Mouse (Mus musculus) forebrain, embryonic 10.5 days (tissue): Measurements from ENCODE around the gene Pcdh9. TPM values are rescaled to one million over a fixed set of nuclear protein-coding genes. Genes with fewer than 3 reads are reported as not detected.

Source experiments
- DNase-seq: peaks from one replicate; pipeline ENCODE4 v3.0.0-alpha.2; 2017; ENCODE audit warnings: low spot score; ENCODE audit errors: extremely low spot score
- H3K27ac ChIP-seq: fragments of 300-500 bp; sonication (generic); 2 replicates; pipeline ENCODE4 v1.5.1; 2016; ENCODE audit warnings: mild to moderate bottlenecking
- H3K27me3 ChIP-seq: fragments of 300-500 bp; sonication (generic); 2 replicates; pipeline ENCODE4 v1.6.1; 2016; ENCODE audit warnings: mild to moderate bottlenecking; ENCODE audit not compliant: poor library complexity, severe bottlenecking
- H3K36me3 ChIP-seq: fragments of 300-500 bp; sonication (generic); replicated peaks from 2 replicates; pipeline ENCODE4 v1.6.1; 2016; ENCODE audit warnings: mild to moderate bottlenecking, moderate library complexity
- H3K4me1 ChIP-seq: fragments of 300-500 bp; sonication (generic); 2 replicates; pipeline ENCODE4 v1.6.1; 2016
- H3K4me3 ChIP-seq: fragments of 300-500 bp; sonication (generic); 2 replicates; pipeline ENCODE4 v1.5.1; 2016; ENCODE audit warnings: mild to moderate bottlenecking, moderate library complexity
- H3K9me3 ChIP-seq: fragments of 300-500 bp; sonication (generic); 2 replicates; pipeline ENCODE4 v1.6.1; 2016; ENCODE audit warnings: mild to moderate bottlenecking, moderate library complexity
- WGBS: fragments of 180-500 bp; shearing (Covaris S2); methylation state at CpG from one replicate; pipeline ENCODE4 v1.1.7; 2016; 5-methylcytosine and 5-hydroxymethylcytosine counted together
- polyA plus RNA-seq: library from polyadenylated mRNA; unstranded; fragments of >200 nt; fragmentation: Nextera tagmentation; extraction: Ambion mirVana; gene quantifications from 2 replicates; pipeline ENCODE4 v1.2.1, GENCODE M21; 2016

Pcdh9 gene
- polyA plus RNA-seq, 1 experiment from 2014 or later = 30.5 TPM

DNA sequence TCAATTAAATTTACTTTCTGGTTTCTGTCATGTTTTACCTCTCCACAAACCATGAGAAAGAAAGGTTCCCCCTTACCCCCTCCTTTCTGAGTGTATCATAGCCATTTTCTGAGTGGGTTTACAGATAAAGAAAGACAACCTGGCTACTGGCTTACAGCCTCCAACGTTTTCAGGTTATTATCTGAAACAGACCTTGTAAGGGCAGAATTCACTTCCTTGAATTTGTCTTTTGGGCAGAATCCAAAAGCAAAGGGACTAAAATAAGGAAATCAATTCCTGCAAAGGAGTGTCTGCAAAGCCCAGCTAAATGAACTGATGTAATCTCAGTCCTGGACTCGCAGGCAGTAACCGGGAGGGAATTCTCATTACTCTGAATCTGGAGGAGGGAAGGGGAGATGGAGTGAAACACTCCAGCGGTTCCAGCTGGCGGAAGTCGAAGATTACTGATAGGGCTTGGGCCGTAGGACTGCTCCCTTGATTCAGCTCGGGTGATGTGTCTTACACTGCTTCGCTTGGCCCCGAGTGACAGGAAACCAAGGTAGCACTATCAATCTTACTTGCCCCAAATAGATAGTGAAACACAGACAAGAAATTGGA, 156.3 kb downstream of the Pcdh9 start:
- Histone ChIP-seq H3K27ac (no peak overlapping the region), H3K4me3 (no peak overlapping the region), H3K27me3 (no peaks in the 10 kb centered on the region), H3K4me1 (no peaks in the 10 kb centered on the region), H3K9me3 (no peaks in the 10 kb centered on the region), H3K36me3 (no peaks in the 10 kb centered on the region)
- WGBS = 82% methylated on average over 10 of the region's 10 CpGs
- no peak for DNase-seq

DNA sequence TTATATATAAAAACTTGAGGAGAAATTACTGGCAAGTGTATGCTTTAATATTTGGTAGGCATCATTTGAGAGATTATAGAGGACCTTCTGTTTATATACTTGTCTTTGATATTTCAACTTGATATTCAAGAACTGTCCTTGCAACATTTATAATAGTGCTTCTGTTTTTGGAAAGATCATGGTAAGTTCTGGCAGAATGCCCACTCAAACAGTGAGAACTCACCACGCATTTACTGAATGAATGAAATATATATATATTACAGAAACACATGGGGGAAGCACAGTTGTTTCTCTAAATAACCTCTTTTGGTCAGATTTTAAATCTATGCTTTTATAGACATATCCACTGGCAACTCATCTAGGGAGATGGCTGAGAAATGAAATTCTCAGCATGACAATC, 164.7 kb downstream of the Pcdh9 start:
- DNase-seq = no peak
- WGBS = 85% methylated on average over 1 of the region's 1 CpGs
- Histone ChIP-seq H3K4me1 (no peaks in the 10 kb centered on the region), H3K27ac (no peak overlapping the region), H3K27me3 (no peaks in the 10 kb centered on the region), H3K4me3 (no peak overlapping the region), H3K9me3 (no peaks in the 10 kb centered on the region), H3K36me3 (no peaks in the 10 kb centered on the region)

DNA sequence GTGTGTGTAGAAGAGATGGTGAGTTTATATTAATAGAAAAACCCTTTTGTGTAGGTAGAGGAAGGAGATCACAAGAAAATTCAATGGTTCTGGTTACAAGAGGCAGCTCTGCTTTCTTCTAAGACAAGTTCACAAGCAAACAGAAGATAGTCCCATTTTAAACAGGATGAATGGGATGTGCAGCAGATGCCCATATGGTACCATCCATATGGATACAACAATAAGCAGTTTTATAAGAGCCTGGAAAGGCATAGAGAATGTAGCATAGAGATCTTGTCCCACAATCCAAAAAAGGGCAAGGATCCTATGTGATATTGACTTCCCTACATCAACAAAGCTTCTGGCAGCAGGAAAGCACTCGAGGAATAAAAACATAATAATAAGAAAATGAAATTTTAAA, 171.3 kb downstream of the Pcdh9 start:
- Histone ChIP-seq H3K4me1 (peaks cover 3% of the 10 kb centered on the region; the same call in 1 of the 2 replicates), H3K27ac (no peak overlapping the region), H3K4me3 (no peak overlapping the region), H3K36me3 (no peaks in the 10 kb centered on the region), H3K9me3 (no peaks in the 10 kb centered on the region), H3K27me3 (no peaks in the 10 kb centered on the region)
- DNase-seq = no peak
- 73% methylated on average over 1 of the region's 1 CpGs for WGBS

DNA sequence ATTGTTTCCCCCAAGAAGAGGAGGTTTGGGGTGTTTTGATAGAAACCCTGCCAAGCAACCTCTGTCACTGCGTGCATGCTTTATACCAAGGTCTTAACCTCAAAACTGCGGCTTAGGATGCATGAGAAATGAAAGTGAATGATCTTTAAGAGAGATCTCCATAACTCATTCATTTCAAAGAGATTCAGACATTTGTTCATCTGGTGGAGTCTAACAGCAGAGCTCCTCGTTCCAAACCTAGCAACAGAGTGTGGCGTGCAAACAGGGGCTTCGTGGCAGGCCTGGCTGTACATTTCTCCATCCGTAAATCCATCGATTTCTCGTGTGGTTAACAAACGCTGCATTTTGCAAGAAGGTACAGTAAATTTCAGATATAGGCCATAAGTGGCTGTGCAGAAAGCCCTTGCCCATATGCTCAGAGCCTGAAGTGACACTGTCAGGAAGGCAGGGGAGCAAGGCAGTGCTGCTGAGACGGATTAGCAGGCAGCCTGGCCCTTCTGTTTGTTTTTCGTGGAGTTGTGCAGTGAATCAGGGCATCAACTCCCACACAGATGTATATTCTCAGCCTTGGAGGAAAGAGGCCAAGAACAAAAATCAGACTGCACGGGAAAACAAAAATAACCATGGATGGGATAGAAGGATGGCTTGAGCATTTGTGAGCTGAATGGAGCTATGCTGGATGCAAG, 177.1 kb downstream of the Pcdh9 start:
- WGBS = 78% methylated on average over 12 of the region's 12 CpGs
- Histone ChIP-seq H3K36me3 (no peaks in the 10 kb centered on the region), H3K27me3 (no peaks in the 10 kb centered on the region), H3K4me3 (no peak overlapping the region), H3K4me1 (no peaks in the 10 kb centered on the region), H3K9me3 (no peaks in the 10 kb centered on the region), H3K27ac (no peak overlapping the region)
- no peak for DNase-seq

DNA sequence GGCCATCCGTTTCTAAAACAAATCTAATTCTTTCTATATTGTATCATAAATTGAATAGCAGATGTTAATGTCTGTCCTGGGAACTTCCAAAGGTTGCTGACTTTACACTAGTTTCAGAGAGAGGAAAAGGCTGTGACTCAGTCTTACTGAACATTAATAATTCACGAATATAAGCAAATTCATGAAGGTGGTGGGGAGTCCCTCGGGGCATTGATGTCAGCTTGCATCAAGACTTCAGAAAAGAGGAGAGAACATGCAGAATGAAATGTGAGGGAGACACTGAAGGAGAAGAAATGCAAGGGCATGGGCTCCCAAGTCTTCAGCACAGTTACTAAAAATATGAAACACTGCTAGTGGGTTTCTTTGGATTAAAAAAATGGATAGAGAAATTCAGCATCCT, 181.8 kb downstream of the Pcdh9 start:
- no peak overlapping the region for H3K27ac ChIP-seq
- no peaks in the 10 kb centered on the region for H3K27me3 ChIP-seq
- H3K9me3 ChIP-seq = no peaks in the 10 kb centered on the region
- H3K36me3 ChIP-seq = no peaks in the 10 kb centered on the region
- WGBS = 89% methylated on average over 3 of the region's 3 CpGs
- DNase-seq = no peak
- no peak overlapping the region for H3K4me3 ChIP-seq
- H3K4me1 ChIP-seq = no peaks in the 10 kb centered on the region

DNA sequence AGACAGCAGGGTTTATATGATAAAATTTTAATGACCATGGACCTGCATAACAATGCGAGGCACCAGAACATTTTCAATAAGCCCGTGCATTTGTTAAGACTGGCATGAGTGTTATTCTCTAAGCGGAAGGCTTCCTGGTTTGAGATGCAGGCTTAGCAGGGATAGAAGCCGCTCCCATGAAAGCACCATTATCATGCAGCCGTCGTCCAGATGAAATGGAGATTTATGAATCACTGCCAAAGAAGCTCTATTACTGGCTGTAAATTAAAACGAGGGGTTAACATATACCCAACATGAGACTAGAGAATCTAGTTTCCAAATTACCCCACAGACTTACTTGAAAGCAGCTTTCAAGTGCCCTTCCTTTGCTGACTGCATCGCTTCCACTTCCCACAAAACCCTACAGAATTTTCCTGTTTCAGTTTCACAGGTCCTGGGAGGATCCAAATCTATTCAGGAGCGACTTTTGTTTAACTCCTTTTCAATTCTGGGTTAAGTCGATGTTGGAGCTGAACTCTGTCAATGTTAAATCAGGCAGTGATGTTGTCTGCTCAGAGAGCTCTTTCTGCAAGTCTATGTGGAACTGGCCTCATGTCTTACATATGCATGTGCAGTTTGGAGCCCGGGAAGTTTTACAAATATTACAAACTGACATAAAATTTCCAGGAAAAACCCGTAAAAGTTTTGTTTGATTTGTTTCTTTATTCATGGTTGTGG, 188.9 kb downstream of the Pcdh9 start:
- no peak for DNase-seq
- peaks cover 16% of the 10 kb centered on the region for H3K4me1 ChIP-seq
- no peaks in the 10 kb centered on the region for H3K36me3 ChIP-seq
- no peak overlapping the region for H3K4me3 ChIP-seq
- WGBS = 54% methylated on average over 12 of the region's 12 CpGs
- no peaks in the 10 kb centered on the region for H3K27me3 ChIP-seq
- no peak overlapping the region for H3K27ac ChIP-seq
- H3K9me3 ChIP-seq = no peaks in the 10 kb centered on the region

DNA sequence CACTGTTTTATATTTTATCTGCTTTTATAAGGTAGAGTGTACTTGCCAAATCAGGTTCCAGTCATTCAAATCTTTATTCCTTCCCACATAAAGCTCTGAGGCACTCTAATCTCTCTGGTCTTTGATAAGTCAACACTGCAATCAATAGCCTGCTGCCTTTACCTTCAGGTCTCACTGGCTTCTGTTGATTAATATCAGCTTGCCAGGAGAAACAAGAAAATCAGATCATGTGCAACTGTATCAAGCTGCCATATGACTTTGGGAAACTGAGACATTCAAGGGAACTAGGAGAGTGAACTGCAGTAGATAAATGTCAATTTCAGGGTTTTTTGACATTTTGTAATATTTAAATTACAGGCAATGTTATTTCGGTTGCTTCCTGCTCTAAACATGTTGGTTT, 189.6 kb downstream of the Pcdh9 start:
- 89% methylated on average over 1 of the region's 1 CpGs for WGBS

DNA sequence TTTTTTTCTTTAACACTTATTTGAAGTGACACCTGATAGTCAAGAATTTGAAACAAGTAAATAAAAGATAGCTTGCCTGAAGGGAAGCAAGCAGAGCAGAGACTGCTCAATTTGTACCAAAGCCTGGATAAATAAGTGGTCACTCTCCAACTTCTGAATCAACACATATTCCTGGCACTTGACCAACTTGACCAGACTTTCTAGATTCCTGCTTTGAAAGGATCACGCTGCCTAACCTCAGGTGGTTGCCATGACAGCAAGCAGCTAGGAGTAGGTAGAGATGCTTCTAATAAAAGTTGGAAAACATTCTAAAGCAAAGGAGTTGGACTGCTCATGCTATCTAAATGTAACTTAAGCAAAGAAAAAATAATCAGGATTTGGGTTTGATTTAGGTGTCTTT, 205.8 kb downstream of the Pcdh9 start:
- 79% methylated on average over 1 of the region's 1 CpGs for WGBS

More for the DNA sequence above, 189.6 kb downstream of the Pcdh9 start:
- no peak for DNase-seq
- peaks cover 16% of the 10 kb centered on the region for H3K4me1 ChIP-seq
- H3K27ac ChIP-seq = no peak overlapping the region
- H3K4me3 ChIP-seq = no peak overlapping the region
- H3K9me3 ChIP-seq = no peaks in the 10 kb centered on the region
- H3K36me3 ChIP-seq = no peaks in the 10 kb centered on the region
- H3K27me3 ChIP-seq = no peaks in the 10 kb centered on the region

DNA sequence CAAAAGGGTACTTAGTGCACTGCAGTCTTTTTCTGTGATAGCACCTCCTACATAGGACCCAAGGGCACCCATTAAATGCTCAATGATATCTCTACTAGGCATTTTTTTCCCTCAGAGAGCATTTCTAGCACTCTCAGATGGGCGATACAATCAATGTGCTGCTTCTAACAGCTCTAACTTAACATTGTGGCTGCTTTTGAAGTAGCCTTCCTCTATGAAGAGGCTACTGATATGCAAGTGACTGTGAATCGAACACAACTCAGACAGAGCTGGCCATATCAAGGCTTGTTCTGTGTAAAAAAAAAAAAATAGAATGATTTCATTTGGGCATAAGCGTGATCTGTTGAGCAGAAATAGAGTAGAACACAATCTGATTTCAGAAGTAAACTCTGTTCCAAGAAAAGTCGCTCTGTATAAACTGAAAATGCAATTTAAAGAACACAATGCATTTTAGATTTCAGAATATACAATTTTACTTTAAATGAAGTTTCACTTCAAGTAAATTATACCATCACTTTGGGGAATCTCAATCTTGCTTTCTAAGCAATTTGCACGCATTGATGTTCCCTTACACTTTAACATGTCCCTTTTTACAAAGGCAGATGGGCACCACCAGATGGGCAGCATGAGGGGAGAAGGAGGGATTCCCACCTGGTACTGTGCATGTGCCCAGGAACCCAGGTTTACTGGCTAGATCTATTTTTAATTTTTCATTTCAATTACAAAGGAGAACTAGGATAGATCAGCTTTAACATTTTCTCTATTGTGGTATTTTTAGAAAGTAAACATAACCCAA, 215.0 kb downstream of the Pcdh9 start:
- Histone ChIP-seq H3K27ac (no peak overlapping the region), H3K4me1 (no peaks in the 10 kb centered on the region), H3K4me3 (no peak overlapping the region), H3K27me3 (no peaks in the 10 kb centered on the region), H3K9me3 (peaks cover 7% of the 10 kb centered on the region; the same call in 1 of the 2 replicates), H3K36me3 (no peaks in the 10 kb centered on the region)
- DNase-seq = no peak
- 91% methylated on average over 5 of the region's 5 CpGs for WGBS

More for the DNA sequence above, 205.8 kb downstream of the Pcdh9 start:
- Histone ChIP-seq H3K9me3 (peaks cover 6% of the 10 kb centered on the region; the same call in 1 of the 2 replicates), H3K4me1 (no peaks in the 10 kb centered on the region), H3K4me3 (no peak overlapping the region), H3K27ac (no peak overlapping the region), H3K27me3 (no peaks in the 10 kb centered on the region), H3K36me3 (no peaks in the 10 kb centered on the region)
- DNase-seq = no peak

DNA sequence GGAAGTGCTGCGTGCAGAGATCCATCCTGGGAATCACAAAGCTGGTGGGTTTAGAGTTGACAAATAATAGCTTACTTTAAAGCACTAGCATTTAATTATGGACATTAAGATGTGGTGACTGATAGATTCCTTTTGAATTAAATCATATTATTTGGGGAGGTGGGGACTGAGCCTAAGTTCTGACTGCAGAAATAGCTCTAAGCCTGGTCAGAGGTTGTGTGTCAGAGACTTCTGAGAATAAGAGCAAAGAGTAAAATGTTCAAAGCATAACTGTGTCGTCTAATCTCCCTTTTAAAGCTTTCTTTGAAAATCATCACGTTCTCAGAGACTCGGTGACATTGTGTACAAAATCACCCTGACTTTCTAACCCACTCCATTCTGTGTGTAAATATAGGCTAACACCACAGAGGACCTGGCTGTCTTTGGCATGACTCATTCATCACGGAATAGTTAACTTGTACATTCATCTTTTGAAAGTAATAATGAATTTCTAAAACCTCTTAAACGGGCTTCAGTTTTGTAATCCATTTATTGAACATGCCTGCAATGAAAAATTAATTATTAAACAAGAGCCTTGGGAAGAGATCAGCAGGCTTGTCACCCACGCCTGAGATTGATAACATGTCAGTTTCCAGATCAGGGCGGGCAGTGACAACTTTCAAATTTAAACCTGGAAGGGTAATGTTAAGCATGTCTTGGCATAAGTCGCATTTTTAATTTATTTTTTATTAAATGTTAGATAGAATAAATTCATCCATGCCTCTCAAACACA, 236.3 kb downstream of the Pcdh9 start:
- Histone ChIP-seq H3K27me3 (no peaks in the 10 kb centered on the region), H3K4me1 (no peaks in the 10 kb centered on the region), H3K4me3 (no peak overlapping the region), H3K9me3 (no peaks in the 10 kb centered on the region), H3K36me3 (no peaks in the 10 kb centered on the region), H3K27ac (no peak overlapping the region)
- WGBS = 85% methylated on average over 9 of the region's 9 CpGs
- DNase-seq = no peak

DNA sequence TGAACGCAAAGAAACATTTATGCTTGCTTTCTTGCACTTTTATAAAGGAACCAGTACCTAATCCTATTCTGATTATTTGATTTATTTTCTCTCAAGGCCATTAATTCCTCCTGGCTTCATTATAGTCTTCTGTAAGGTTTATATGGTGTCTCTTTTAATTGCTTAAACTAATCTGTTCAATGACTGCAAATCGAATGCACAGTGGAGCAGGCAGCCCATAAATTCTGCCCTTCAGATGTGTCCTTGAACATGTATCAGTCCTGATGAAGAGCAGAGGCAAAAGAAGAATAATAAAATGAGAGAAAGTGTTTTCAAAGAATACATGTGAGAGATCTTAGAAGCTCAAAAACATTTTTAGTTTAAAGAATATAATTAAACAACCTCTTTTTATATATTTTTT, 263.2 kb downstream of the Pcdh9 start:
- Histone ChIP-seq H3K9me3 (no peaks in the 10 kb centered on the region), H3K27me3 (no peaks in the 10 kb centered on the region), H3K36me3 (no peaks in the 10 kb centered on the region), H3K4me1 (no peaks in the 10 kb centered on the region), H3K4me3 (no peak overlapping the region), H3K27ac (no peak overlapping the region)
- WGBS = 84% methylated on average over 2 of the region's 2 CpGs
- no peak for DNase-seq

DNA sequence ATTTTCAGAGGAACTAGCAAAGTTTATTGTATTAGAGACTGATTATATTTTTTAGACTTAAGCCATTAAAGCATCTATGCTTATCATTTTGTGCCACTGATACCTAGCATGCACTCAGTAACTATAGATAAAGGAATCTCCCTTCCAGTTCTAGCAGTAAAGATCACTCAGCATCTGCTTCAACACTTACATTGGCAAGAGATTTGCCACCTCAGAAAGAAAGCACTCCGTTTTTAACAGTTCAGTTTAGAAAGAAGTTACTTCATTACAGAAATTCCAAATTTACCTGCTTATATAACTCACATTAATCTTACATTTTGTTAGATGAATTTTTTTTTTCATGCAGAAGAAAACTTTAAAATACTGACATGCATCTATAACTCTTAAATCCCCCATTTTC, 266.3 kb downstream of the Pcdh9 start:
- DNase-seq = no peak
- no peaks in the 10 kb centered on the region for H3K36me3 ChIP-seq
- H3K27me3 ChIP-seq = no peaks in the 10 kb centered on the region
- no peak overlapping the region for H3K4me3 ChIP-seq
- 81% methylated on average over 1 of the region's 1 CpGs for WGBS
- H3K4me1 ChIP-seq = 0 out of 2 replicates have a peak, but pooled peaks cover 5% of the 10 kb centered on the region
- H3K27ac ChIP-seq = no peak overlapping the region
- H3K9me3 ChIP-seq = no peaks in the 10 kb centered on the region
